Mouse (Mus musculus) lung, embryonic 16.5 days (tissue): ENCODE measurements around the gene Inf2. TPM values are rescaled to one million over a fixed set of nuclear protein-coding genes. Genes with fewer than 3 reads are reported as not detected.

Source experiments
- ATAC-seq: fragments of 200-750 bp; cut with Nextera tagmentation; 2 replicates; pipeline ENCODE4 v1.8.0; 2017; ENCODE audit warnings: low read depth, mild to moderate bottlenecking, moderate library complexity
- H3K27ac ChIP-seq: fragments of 300-500 bp; sonication (generic); 2 replicates; pipeline ENCODE4 v1.5.1; 2014; ENCODE audit warnings: mild to moderate bottlenecking, control low read depth, low read length
- H3K27me3 ChIP-seq: fragments of 300-500 bp; sonication (generic); 2 replicates; pipeline ENCODE4 v1.6.1; 2014; ENCODE audit warnings: low read depth, low read length, mixed read lengths; ENCODE audit not compliant: control insufficient read depth, insufficient read depth
- H3K36me3 ChIP-seq: fragments of 300-500 bp; sonication (generic); 2 replicates; pipeline ENCODE4 v1.6.1; 2014; ENCODE audit warnings: low read length; ENCODE audit not compliant: control insufficient read depth, insufficient read depth
- H3K4me1 ChIP-seq: fragments of 300-500 bp; sonication (generic); replicated peaks from 2 replicates; pipeline ENCODE4 v1.6.1; 2014; ENCODE audit warnings: low read length, mixed read lengths; ENCODE audit not compliant: control insufficient read depth, insufficient read depth
- H3K4me2 ChIP-seq: fragments of 300-500 bp; sonication (generic); 2 replicates; pipeline ENCODE4 v1.6.1; 2014; ENCODE audit warnings: low read depth, low read length, control low read depth
- H3K4me3 ChIP-seq: fragments of 300-500 bp; sonication (generic); 2 replicates; pipeline ENCODE4 v1.5.1; 2014; ENCODE audit warnings: mild to moderate bottlenecking, low read length, control low read depth
- H3K9ac ChIP-seq: fragments of 300-500 bp; sonication (generic); 2 replicates; pipeline ENCODE4 v1.6.1; 2014; ENCODE audit warnings: low read length, control low read depth
- H3K9me3 ChIP-seq: fragments of 300-500 bp; sonication (generic); 2 replicates; pipeline ENCODE4 v1.6.1; 2016; ENCODE audit warnings: low read length; ENCODE audit not compliant: control insufficient read depth
- WGBS: fragments of 180-500 bp; shearing (Covaris S2); extraction: QIAGEN DNeasy Blood & Tissue Kit; methylation state at CpG from one replicate; pipeline ENCODE4 v1.1.7; 2014; 5-methylcytosine and 5-hydroxymethylcytosine counted together
- polyA plus RNA-seq: library from polyadenylated mRNA; unstranded; fragments of >200 nt; fragmentation: Nextera tagmentation; extraction: Ambion mirVana; gene quantifications from 2 replicates; pipeline ENCODE4 v1.2.1, GENCODE M21; 2015

Inf2 gene
- polyA plus RNA-seq, 1 experiment from 2014 or later: 3.5 TPM

- Histone ChIP-seq H3K9me3 (no peaks in the 10 kb centered on the region), H3K4me2 (no peak overlapping the region), H3K36me3 (no peaks in the 10 kb centered on the region), H3K4me1 (peaks cover 19% of the 10 kb centered on the region), H3K4me3 (no peak overlapping the region), H3K9ac (no peak overlapping the region), H3K27me3 (peaks cover 17% of the 10 kb centered on the region), H3K27ac (no peak overlapping the region)
- WGBS: 43% methylated on average over 9 of the region's 9 CpGs
- no peak for ATAC-seq
These were observed 28.1 kb downstream of the Inf2 start for GRCm38 (mm10) chr12:112616668-112617067.

GRCm38 (mm10) chr12:112617184-112617583 is 28.6 kb downstream of the Inf2 start:
- no peaks in the 10 kb centered on the region for H3K9me3 ChIP-seq
- H3K4me3 ChIP-seq: no peak overlapping the region
- ATAC-seq: no peak
- H3K36me3 ChIP-seq: no peaks in the 10 kb centered on the region
- no peak overlapping the region for H3K4me2 ChIP-seq
- H3K27ac ChIP-seq: no peak overlapping the region
- 77% methylated on average over 11 of the region's 11 CpGs for WGBS
- no peak overlapping the region for H3K9ac ChIP-seq
- H3K27me3 ChIP-seq: peaks cover 17% of the 10 kb centered on the region
- H3K4me1 ChIP-seq: peaks cover 19% of the 10 kb centered on the region

- H3K27ac ChIP-seq: no peak overlapping the region
- H3K27me3 ChIP-seq: peaks cover 17% of the 10 kb centered on the region
- H3K9me3 ChIP-seq: no peaks in the 10 kb centered on the region
- 14% methylated on average over 8 of the region's 8 CpGs for WGBS
- no peaks in the 10 kb centered on the region for H3K36me3 ChIP-seq
- H3K9ac ChIP-seq: no peak overlapping the region
- no peak overlapping the region for H3K4me3 ChIP-seq
- H3K4me2 ChIP-seq: no peak overlapping the region
- H3K4me1 ChIP-seq: peaks cover 19% of the 10 kb centered on the region
- ATAC-seq: peak; percentile 74
These were observed 29.4 kb downstream of the Inf2 start for GRCm38 (mm10) chr12:112617898-112618380.

GRCm38 (mm10) chr12:112618981-112619685 is 30.5 kb downstream of the Inf2 start:
- no peak for ATAC-seq
- 25% methylated on average over 13 of the region's 13 CpGs for WGBS
- Histone ChIP-seq H3K27me3 (peaks cover 17% of the 10 kb centered on the region), H3K9ac (peak overlapping the region; percentile 71; the same call in 1 of the 2 replicates), H3K4me3 (peak overlapping the region; percentile 55), H3K4me2 (peak overlapping the region; percentile 96), H3K36me3 (no peaks in the 10 kb centered on the region), H3K9me3 (no peaks in the 10 kb centered on the region), H3K27ac (no peak overlapping the region), H3K4me1 (peaks cover 19% of the 10 kb centered on the region)

- peak within 1 kb of the TSS; percentile 55 for H3K4me3 ChIP-seq
- peak within 1 kb of the TSS; percentile 71 for H3K9ac ChIP-seq
- H3K9me3 ChIP-seq: no peaks in the 10 kb centered on the region
- WGBS: under 1% methylated on average over 55 of the region's 56 CpGs
- H3K4me1 ChIP-seq: peaks cover 19% of the 10 kb centered on the region
- H3K36me3 ChIP-seq: no peaks in the 10 kb centered on the region
- peak; percentile 69 for ATAC-seq
- peaks cover 17% of the 10 kb centered on the region for H3K27me3 ChIP-seq
- H3K27ac ChIP-seq: no peak within 1 kb of the TSS
- peak within 1 kb of the TSS; percentile 96 for H3K4me2 ChIP-seq
These were observed 31.2 kb downstream of the Inf2 start, which contains the start of gene Adssl1 for GRCm38 (mm10) chr12:112619686-112620353. Gene Adssl1 (plus strand): TSS chr12:112620045.

GRCm38 (mm10) chr12:112620354-112621061 is 31.9 kb downstream of the Inf2 start:
- Histone ChIP-seq H3K4me1 (peaks cover 19% of the 10 kb centered on the region), H3K9ac (peak overlapping the region; percentile 71), H3K36me3 (no peaks in the 10 kb centered on the region), H3K27ac (no peak overlapping the region), H3K27me3 (peaks cover 17% of the 10 kb centered on the region), H3K4me2 (peak overlapping the region; percentile 96), H3K9me3 (no peaks in the 10 kb centered on the region), H3K4me3 (peak overlapping the region; percentile 55)
- peak; percentile 4; the same call in 1 of the 2 replicates for ATAC-seq
- WGBS: 17% methylated on average over 16 of the region's 16 CpGs

- no peak overlapping the region for H3K9ac ChIP-seq
- no peak overlapping the region for H3K4me3 ChIP-seq
- no peak overlapping the region for H3K4me2 ChIP-seq
- H3K27ac ChIP-seq: no peak overlapping the region
- no peaks in the 10 kb centered on the region for H3K9me3 ChIP-seq
- ATAC-seq: no peak
- H3K27me3 ChIP-seq: peaks cover 17% of the 10 kb centered on the region
- 63% methylated on average over 3 of the region's 3 CpGs for WGBS
- peaks cover 19% of the 10 kb centered on the region for H3K4me1 ChIP-seq
- no peaks in the 10 kb centered on the region for H3K36me3 ChIP-seq
These were observed 33.3 kb downstream of the Inf2 start for GRCm38 (mm10) chr12:112621900-112622299.

GRCm38 (mm10) chr12:112623742-112624141 is 35.2 kb downstream of the Inf2 start:
- Histone ChIP-seq H3K4me3 (no peak overlapping the region), H3K9ac (no peak overlapping the region), H3K27ac (no peak overlapping the region), H3K4me1 (peaks cover 17% of the 10 kb centered on the region), H3K9me3 (no peaks in the 10 kb centered on the region), H3K36me3 (no peaks in the 10 kb centered on the region), H3K4me2 (no peak overlapping the region), H3K27me3 (peaks cover 17% of the 10 kb centered on the region)
- no peak for ATAC-seq
- 19% methylated on average over 2 of the region's 2 CpGs for WGBS

GRCm38 (mm10) chr12:112625700-112626099 is 37.1 kb downstream of the Inf2 start:
- Histone ChIP-seq H3K4me2 (no peak overlapping the region), H3K4me3 (no peak overlapping the region), H3K4me1 (peaks cover 12% of the 10 kb centered on the region), H3K9ac (no peak overlapping the region), H3K27ac (no peak overlapping the region), H3K9me3 (no peaks in the 10 kb centered on the region), H3K36me3 (no peaks in the 10 kb centered on the region), H3K27me3 (peaks cover 8% of the 10 kb centered on the region; the same call in 1 of the 2 replicates)
- ATAC-seq: no peak
- 78% methylated on average over 4 of the region's 4 CpGs for WGBS
